Mouse (Mus musculus): ENCODE data around the gene Ppp2r5c. TPM values are rescaled to one million over a fixed set of nuclear protein-coding genes. Genes with fewer than 3 reads are reported as not detected.

Ppp2r5c gene
- total RNA-seq, 1 experiment from 2014 or later = 389 TPM

Other genes with a start within 250 kb of the Ppp2r5c start
- not detected in 3 replicates for gene Dio3, start 168.1 kb upstream of the Ppp2r5c start, total RNA-seq (2017)
- gene Dync1h1, start 154.3 kb downstream of the Ppp2r5c start, total RNA-seq (2017) = 122 to 194 TPM (median 132 TPM) in 3 replicates
- gene 1700001K19Rik, start 235.5 kb downstream of the Ppp2r5c start, total RNA-seq (2017) = not detected in 3 replicates

All from monocyte, adult 5-6 weeks (primary cell).